Mouse (Mus musculus) liver, embryonic 14.5 days (tissue): Measurements from ENCODE around the gene Lsamp. TPM values are rescaled to one million over a fixed set of nuclear protein-coding genes. Genes with fewer than 3 reads are reported as not detected.

Source experiments
- ATAC-seq: fragments of 200-750 bp; cut with Nextera tagmentation; 2 replicates; pipeline ENCODE4 v1.8.0; 2017; ENCODE audit warnings: moderate number of reproducible peaks, mild to moderate bottlenecking, moderate library complexity; ENCODE audit not compliant: insufficient read depth
- DNase-seq, 3 experiments: peaks; one replicate each; pipeline ENCODE4 v3.0.0-alpha.2; 2012 to 2013; ENCODE audit warnings: low read depth in 3 of 3, low spot score in 3 of 3
- H3K27ac ChIP-seq: fragments of 300-500 bp; sonication (generic); 2 replicates; pipeline ENCODE4 v1.5.1; 2014; ENCODE audit warnings: moderate library complexity, mild to moderate bottlenecking, control low read depth, inconsistent platforms
- H3K27me3 ChIP-seq: fragments of 300-500 bp; sonication (generic); 2 replicates; pipeline ENCODE4 v1.6.1; 2014; ENCODE audit warnings: mild to moderate bottlenecking, low read length, moderate library complexity; ENCODE audit not compliant: control insufficient read depth, insufficient read depth
- H3K36me3 ChIP-seq: fragments of 300-500 bp; sonication (generic); replicated peaks from 2 replicates; pipeline ENCODE4 v1.6.1; 2014; ENCODE audit warnings: low read depth; ENCODE audit not compliant: control insufficient read depth, insufficient read depth
- H3K4me1 ChIP-seq, 2 experiments: fragments of 200-500 bp in 1 of 2; fragments of 300-500 bp in 1 of 2; sonication (generic) in 1 of 2; replicated peaks; 2 replicates each; pipeline ENCODE4 v1.6.1; 2012 to 2014; ENCODE audit warnings: antibody characterized with exemption in 1 of 2, inconsistent platforms in 1 of 2, low read length in 1 of 2; ENCODE audit not compliant: control insufficient read depth in 2 of 2, insufficient read depth in 2 of 2
- H3K4me2 ChIP-seq: fragments of 300-500 bp; sonication (generic); 2 replicates; pipeline ENCODE4 v1.6.1; 2014; ENCODE audit warnings: low read depth, mild to moderate bottlenecking, control low read depth, moderate library complexity
- H3K4me3 ChIP-seq, 2 experiments: fragments of 200-500 bp in 1 of 2; fragments of 300-500 bp in 1 of 2; sonication (generic) in 1 of 2; 2 replicates each; pipeline ENCODE4 v1.5.1; 2012 to 2014; ENCODE audit warnings: low read depth in 2 of 2, low read length in 2 of 2, mild to moderate bottlenecking in 2 of 2, control low read depth in 1 of 2, inconsistent platforms in 1 of 2, moderate library complexity in 1 of 2; ENCODE audit not compliant: insufficient read depth in 1 of 2
- H3K9ac ChIP-seq: fragments of 300-500 bp; sonication (generic); replicated peaks from 2 replicates; pipeline ENCODE4 v1.6.1; 2014; ENCODE audit warnings: mild to moderate bottlenecking, control low read depth, moderate library complexity
- H3K9me3 ChIP-seq: fragments of 300-500 bp; sonication (generic); 2 replicates; pipeline ENCODE4 v1.6.1; 2016; ENCODE audit warnings: low read length, mixed read lengths; ENCODE audit not compliant: control insufficient read depth
- CTCF ChIP-seq: IDR thresholded peaks from 2 replicates; pipeline ENCODE4 v1.5.1; 2016; ENCODE audit warnings: antibody characterized with exemption, low read depth, control low read depth
- EP300 ChIP-seq: IDR thresholded peaks from 2 replicates; pipeline ENCODE4 v1.6.1; 2016; ENCODE audit warnings: antibody characterized with exemption, low read depth
- WGBS: fragments of 180-500 bp; shearing (Covaris S2); extraction: QIAGEN DNeasy Blood & Tissue Kit; methylation state at CpG from one replicate; pipeline ENCODE4 v1.1.7; 2014; ENCODE audit not compliant: insufficient replicate concordance; 5-methylcytosine and 5-hydroxymethylcytosine counted together
- polyA plus RNA-seq, 2 experiments: library from polyadenylated mRNA; depleted of rRNA in 1 of 2; stranded (reverse) in 1 of 2; unstranded in 1 of 2; fragments of >200 nt; fragmentation: Nextera tagmentation in 1 of 2; extraction: Ambion mirVana in 1 of 2; gene quantifications; 2 replicates each; pipeline versions ENCODE4 v1.2.1 to v1.2.3; 2012 to 2014

Lsamp gene
- polyA plus RNA-seq, 2 experiments, result 0.03 to 0.06 TPM

GRCm38 (mm10) chr16:40713725-40714124 lies 729.6 kb downstream of the Lsamp start:
- no peaks in the 10 kb centered on the region for H3K9me3 ChIP-seq
- H3K9ac ChIP-seq, result no peak overlapping the region
- peaks cover 0 to 11% of the 10 kb centered on the region in 2 experiments; a peak in 2 of 4 replicates for H3K4me1 ChIP-seq
- TF ChIP-seq EP300 (no peak), CTCF (no peak)
- no peak overlapping the region for H3K4me3 ChIP-seq
- H3K27ac ChIP-seq, result no peak overlapping the region
- H3K4me2 ChIP-seq, result no peak overlapping the region
- DNase-seq, result no peak
- H3K27me3 ChIP-seq, result no peaks in the 10 kb centered on the region
- no peak for ATAC-seq
- H3K36me3 ChIP-seq, result no peaks in the 10 kb centered on the region
- WGBS, result 58% methylated on average over 3 of the region's 3 CpGs

- H3K9ac ChIP-seq, result no peak overlapping the region
- no peaks in the 10 kb centered on the region for H3K36me3 ChIP-seq
- 22% methylated on average over 6 of the region's 6 CpGs for WGBS
- H3K9me3 ChIP-seq, result no peaks in the 10 kb centered on the region
- peak in 2 of 3 experiments; percentile 3 to 7 for DNase-seq
- ATAC-seq, result no peak
- no peaks in the 10 kb centered on the region for H3K4me1 ChIP-seq
- no peak overlapping the region for H3K27ac ChIP-seq
- no peak overlapping the region for H3K4me3 ChIP-seq
- H3K4me2 ChIP-seq, result no peak overlapping the region
- TF ChIP-seq EP300, result no peak
- TF ChIP-seq CTCF, result peak; percentile 64
- H3K27me3 ChIP-seq, result no peaks in the 10 kb centered on the region
Observed at GRCm38 (mm10) chr16:40739015-40739414, 754.9 kb downstream of the Lsamp start.

GRCm38 (mm10) chr16:40739771-40740170 lies 755.6 kb downstream of the Lsamp start:
- Histone ChIP-seq H3K4me2 (no peak overlapping the region), H3K27ac (no peak overlapping the region), H3K9ac (no peak overlapping the region), H3K4me1 (no peaks in the 10 kb centered on the region), H3K4me3 (no peak overlapping the region), H3K27me3 (no peaks in the 10 kb centered on the region), H3K36me3 (no peaks in the 10 kb centered on the region), H3K9me3 (no peaks in the 10 kb centered on the region)
- ATAC-seq (no peak), DNase-seq (no peak)
- 67% methylated on average over 6 of the region's 6 CpGs for WGBS
- TF ChIP-seq EP300, result no peak
- TF ChIP-seq CTCF, result no peak

GRCm38 (mm10) chr16:40740273-40740672 lies 756.1 kb downstream of the Lsamp start:
- WGBS, result 66% methylated on average over 8 of the region's 8 CpGs
- TF ChIP-seq EP300 (no peak), CTCF (no peak)
- no peak overlapping the region for H3K4me3 ChIP-seq
- no peak overlapping the region for H3K27ac ChIP-seq
- no peaks in the 10 kb centered on the region for H3K4me1 ChIP-seq
- H3K27me3 ChIP-seq, result no peaks in the 10 kb centered on the region
- no peaks in the 10 kb centered on the region for H3K9me3 ChIP-seq
- no peak overlapping the region for H3K4me2 ChIP-seq
- H3K36me3 ChIP-seq, result no peaks in the 10 kb centered on the region
- ATAC-seq, result no peak
- no peak overlapping the region for H3K9ac ChIP-seq
- no peak for DNase-seq

- H3K4me2 ChIP-seq, result no peak overlapping the region
- no peak for TF ChIP-seq EP300
- no peak for TF ChIP-seq CTCF
- no peak overlapping the region for H3K4me3 ChIP-seq
- no peaks in the 10 kb centered on the region for H3K4me1 ChIP-seq
- H3K9ac ChIP-seq, result no peak overlapping the region
- ATAC-seq, result no peak
- no peak for DNase-seq
- no peak overlapping the region for H3K27ac ChIP-seq
- no peaks in the 10 kb centered on the region for H3K27me3 ChIP-seq
- H3K9me3 ChIP-seq, result no peaks in the 10 kb centered on the region
- 30% methylated on average over 1 of the region's 1 CpGs for WGBS
- no peaks in the 10 kb centered on the region for H3K36me3 ChIP-seq
Observed at GRCm38 (mm10) chr16:40827191-40827590, 843.0 kb downstream of the Lsamp start.

GRCm38 (mm10) chr16:40831536-40831935 lies 847.4 kb downstream of the Lsamp start:
- no peaks in the 10 kb centered on the region for H3K36me3 ChIP-seq
- no peak overlapping the region for H3K27ac ChIP-seq
- H3K27me3 ChIP-seq, result no peaks in the 10 kb centered on the region
- DNase-seq, result no peak
- no peaks in the 10 kb centered on the region for H3K9me3 ChIP-seq
- no peak for TF ChIP-seq CTCF
- no peak for TF ChIP-seq EP300
- no peak overlapping the region for H3K4me3 ChIP-seq
- H3K9ac ChIP-seq, result no peak overlapping the region
- no peaks in the 10 kb centered on the region for H3K4me1 ChIP-seq
- H3K4me2 ChIP-seq, result no peak overlapping the region
- ATAC-seq, result no peak
